Mouse (Mus musculus) MEL (cell line): ENCODE measurements around the gene Cntn4. TPM values are rescaled to one million over a fixed set of nuclear protein-coding genes. Genes with fewer than 3 reads are reported as not detected.

Experiments
- DNase-seq: peaks from one replicate; pipeline ENCODE4 v3.0.0; 2011; ENCODE audit warnings: low read depth, low spot score
- H3K27ac ChIP-seq: 2 replicates; pipeline ENCODE4 v1.5.1; 2012; ENCODE audit warnings: low read depth, mild to moderate bottlenecking, control low read depth, low read length, moderate library complexity; ENCODE audit not compliant: control insufficient read depth
- H3K27me3 ChIP-seq, 2 experiments: fragments of 150-350 bp in 1 of 2; sonication (generic) in 1 of 2; 2 replicates each; pipeline ENCODE4 v1.6.1; 2012; ENCODE audit warnings: low read length in 2 of 2, mild to moderate bottlenecking in 2 of 2, improper control_type of control experiment in 1 of 2, moderate library complexity in 1 of 2; ENCODE audit not compliant: insufficient read depth in 2 of 2, control insufficient read depth in 1 of 2
- H3K36me3 ChIP-seq, 2 experiments: 2 replicates each; pipeline ENCODE4 v1.6.1; 2012 to 2014; ENCODE audit warnings: low read length in 2 of 2, improper control_type of control experiment in 1 of 2, inconsistent platforms in 1 of 2, mild to moderate bottlenecking in 1 of 2; ENCODE audit not compliant: insufficient read depth in 2 of 2, control insufficient read depth in 1 of 2
- H3K4me1 ChIP-seq, 2 experiments: fragments of 150-350 bp in 1 of 2; sonication (generic) in 1 of 2; 2 replicates each; pipeline ENCODE4 v1.6.1; 2012; ENCODE audit warnings: low read length in 2 of 2, improper control_type of control experiment in 1 of 2, mild to moderate bottlenecking in 1 of 2; ENCODE audit not compliant: insufficient read depth in 2 of 2, control insufficient read depth in 1 of 2
- H3K4me3 ChIP-seq, 2 experiments: fragments of 150-350 bp in 1 of 2; sonication (generic) in 1 of 2; 2 replicates each; pipeline ENCODE4 v1.5.1; 2012; ENCODE audit warnings: low read depth in 2 of 2, low read length in 2 of 2, mild to moderate bottlenecking in 2 of 2, moderate library complexity in 2 of 2, control low read depth in 1 of 2, improper control_type of control experiment in 1 of 2; ENCODE audit not compliant: control insufficient read depth in 1 of 2, insufficient read depth in 1 of 2
- H3K79me2 ChIP-seq: 2 replicates; pipeline ENCODE4 v1.6.1; 2012; ENCODE audit warnings: mild to moderate bottlenecking, low read length, moderate library complexity; ENCODE audit not compliant: control insufficient read depth, poor library complexity, insufficient read depth
- H3K9ac ChIP-seq: 2 replicates; pipeline ENCODE4 v1.6.1; 2012; ENCODE audit warnings: low read depth, mild to moderate bottlenecking, control low read depth, low read length, moderate library complexity; ENCODE audit not compliant: control insufficient read depth, poor library complexity, severe bottlenecking
- H3K9me3 ChIP-seq: fragments of 150-350 bp; sonication (generic); replicated peaks from 2 replicates; pipeline ENCODE4 v1.6.1; 2012; ENCODE audit warnings: mild to moderate bottlenecking, low read length, improper control_type of control experiment, moderate library complexity; ENCODE audit not compliant: insufficient read depth
- BHLHE40 ChIP-seq: IDR thresholded peaks from 2 replicates; pipeline ENCODE4 v1.6.1; 2012; ENCODE audit warnings: low read depth, mild to moderate bottlenecking, inconsistent platforms, low read length, improper control_type of control experiment, borderline replicate concordance
- CHD1 ChIP-seq: IDR thresholded peaks from 2 replicates; pipeline ENCODE4 v1.6.1; 2012; ENCODE audit warnings: low read depth, mild to moderate bottlenecking, inconsistent platforms, low read length, improper control_type of control experiment
- CHD2 ChIP-seq: IDR thresholded peaks from 2 replicates; pipeline ENCODE4 v1.6.1; 2011; ENCODE audit warnings: low read length, improper control_type of control experiment
- CTCF ChIP-seq, 3 experiments: IDR thresholded peaks in 2 of 3; conservative IDR thresholded peaks in 1 of 3; 2 replicates each; pipeline ENCODE4 v1.5.1; 2011 to 2012; ENCODE audit warnings: low read length in 3 of 3, low read depth in 2 of 3, mild to moderate bottlenecking in 2 of 3, improper control_type of control experiment in 1 of 3, inconsistent platforms in 1 of 3, mixed read lengths in 1 of 3, moderate library complexity in 1 of 3; ENCODE audit not compliant: control insufficient read depth in 1 of 3, insufficient read depth in 1 of 3, poor library complexity in 1 of 3, severe bottlenecking in 1 of 3
- ELF1 ChIP-seq: IDR thresholded peaks from 2 replicates; pipeline ENCODE4 v1.6.1; 2014; ENCODE audit warnings: low read depth, mild to moderate bottlenecking, inconsistent platforms, low read length, improper control_type of control experiment, moderate library complexity
- EP300 ChIP-seq, 2 experiments: IDR thresholded peaks; 2 replicates each; pipeline ENCODE4 v1.6.1; 2011; ENCODE audit warnings: improper control_type of control experiment in 2 of 2, low read length in 2 of 2, low read depth in 1 of 2, mild to moderate bottlenecking in 1 of 2
- GABPA ChIP-seq: IDR thresholded peaks from 2 replicates; pipeline ENCODE4 v1.6.1; 2012; ENCODE audit warnings: low read depth, mild to moderate bottlenecking, inconsistent platforms, low read length, improper control_type of control experiment, moderate library complexity
- GATA1 ChIP-seq: IDR thresholded peaks from 2 replicates; pipeline ENCODE4 v1.6.1; 2011; ENCODE audit warnings: low read depth, low read length, improper control_type of control experiment
- HCFC1 ChIP-seq: IDR thresholded peaks from 2 replicates; pipeline ENCODE4 v1.6.1; 2012; ENCODE audit warnings: low read depth, mild to moderate bottlenecking, inconsistent platforms, low read length, improper control_type of control experiment, moderate library complexity
- JUND ChIP-seq: IDR thresholded peaks from 2 replicates; pipeline ENCODE4 v1.6.1; 2011; ENCODE audit warnings: low read depth, mild to moderate bottlenecking, improper control_type of control experiment, low read length
- KAT2A ChIP-seq: conservative IDR thresholded peaks from 2 replicates; pipeline ENCODE4 v1.6.1; 2012; ENCODE audit warnings: low read depth, low read length, improper control_type of control experiment, inconsistent platforms
- MAFK ChIP-seq: IDR thresholded peaks from 2 replicates; pipeline ENCODE4 v1.6.1; 2011; ENCODE audit warnings: low read depth, mild to moderate bottlenecking, low read length, improper control_type of control experiment, borderline replicate concordance
- MAX ChIP-seq: IDR thresholded peaks from 2 replicates; pipeline ENCODE4 v1.6.1; 2011; ENCODE audit warnings: low read length, improper control_type of control experiment
- MAZ ChIP-seq: IDR thresholded peaks from 2 replicates; pipeline ENCODE4 v1.6.1; 2012; ENCODE audit warnings: low read depth, mild to moderate bottlenecking, inconsistent platforms, low read length, improper control_type of control experiment
- NELFE ChIP-seq: IDR thresholded peaks from 2 replicates; pipeline ENCODE4 v1.6.1; 2011; ENCODE audit warnings: low read depth, low read length, improper control_type of control experiment
- NRF1 ChIP-seq: IDR thresholded peaks from 2 replicates; pipeline ENCODE4 v1.6.1; 2014; ENCODE audit warnings: low read depth, mild to moderate bottlenecking, inconsistent platforms, low read length, improper control_type of control experiment, moderate library complexity; ENCODE audit not compliant: poor library complexity, insufficient read depth, severe bottlenecking
- POLR2AphosphoS5 ChIP-seq: IDR thresholded peaks from 2 replicates; pipeline ENCODE4 v1.6.1; 2012; ENCODE audit warnings: low read depth, borderline replicate concordance, mild to moderate bottlenecking, inconsistent platforms, low read length, moderate library complexity, mixed read lengths
- RCOR1 ChIP-seq: IDR thresholded peaks from 2 replicates; pipeline ENCODE4 v1.6.1; 2012; ENCODE audit warnings: low read depth, mild to moderate bottlenecking, inconsistent platforms, low read length, improper control_type of control experiment
- SMC3 ChIP-seq: IDR thresholded peaks from 2 replicates; pipeline ENCODE4 v1.6.1; 2011; ENCODE audit warnings: low read depth, low read length, improper control_type of control experiment
- TBP ChIP-seq: IDR thresholded peaks from 2 replicates; pipeline ENCODE4 v1.8.0; 2011; ENCODE audit warnings: low read depth, low read length, improper control_type of control experiment
- USF1 ChIP-seq: IDR thresholded peaks from 2 replicates; pipeline ENCODE4 v1.6.1; 2014; ENCODE audit warnings: low read depth, mild to moderate bottlenecking, inconsistent platforms, low read length, improper control_type of control experiment, moderate library complexity
- USF2 ChIP-seq, 2 experiments: IDR thresholded peaks; 2 replicates each; pipeline ENCODE4 v1.6.1; 2011 to 2012; ENCODE audit warnings: improper control_type of control experiment in 2 of 2, low read length in 2 of 2, borderline replicate concordance in 1 of 2, inconsistent platforms in 1 of 2, low read depth in 1 of 2, mild to moderate bottlenecking in 1 of 2; ENCODE audit not compliant: insufficient read depth in 1 of 2
- ZC3H11A ChIP-seq: IDR thresholded peaks from 2 replicates; pipeline ENCODE4 v1.6.1; 2012; ENCODE audit warnings: low read depth, mild to moderate bottlenecking, inconsistent platforms, low read length, improper control_type of control experiment
- ZKSCAN1 ChIP-seq: IDR thresholded peaks from 2 replicates; pipeline ENCODE4 v1.6.1; 2012; ENCODE audit warnings: low read depth, mild to moderate bottlenecking, inconsistent platforms, low read length, improper control_type of control experiment, moderate library complexity
- ZMIZ1 ChIP-seq: IDR thresholded peaks from 2 replicates; pipeline ENCODE4 v1.6.1; 2012; ENCODE audit warnings: low read depth, mild to moderate bottlenecking, inconsistent platforms, low read length, improper control_type of control experiment, moderate library complexity
- ZNF384 ChIP-seq: IDR thresholded peaks from 2 replicates; pipeline ENCODE4 v1.6.1; 2012; ENCODE audit warnings: low read depth, mild to moderate bottlenecking, inconsistent platforms, low read length, improper control_type of control experiment
- polyA plus RNA-seq, 2 experiments: library from polyadenylated mRNA; stranded (reverse) in 1 of 2; unstranded in 1 of 2; fragments of >175 nt in 1 of 2; fragments of >200 nt in 1 of 2; gene quantifications; 2 replicates each; pipeline versions ENCODE4 v1.2.1 to v1.2.4; 2012; ENCODE audit warnings: low replicate concordance in 2 of 2, low read depth in 1 of 2; ENCODE audit not compliant: insufficient read length in 2 of 2, insufficient read depth in 1 of 2, missing spikeins in 1 of 2
- total RNA-seq: library from RNA; depleted of rRNA; stranded (reverse); fragments of 300-350 nt; gene quantifications from 2 replicates; pipeline ENCODE4 v1.2.3, GENCODE M21; 2012

The Cntn4 gene
- total and polyA plus RNA-seq, 3 experiments, result not detected

DNA sequence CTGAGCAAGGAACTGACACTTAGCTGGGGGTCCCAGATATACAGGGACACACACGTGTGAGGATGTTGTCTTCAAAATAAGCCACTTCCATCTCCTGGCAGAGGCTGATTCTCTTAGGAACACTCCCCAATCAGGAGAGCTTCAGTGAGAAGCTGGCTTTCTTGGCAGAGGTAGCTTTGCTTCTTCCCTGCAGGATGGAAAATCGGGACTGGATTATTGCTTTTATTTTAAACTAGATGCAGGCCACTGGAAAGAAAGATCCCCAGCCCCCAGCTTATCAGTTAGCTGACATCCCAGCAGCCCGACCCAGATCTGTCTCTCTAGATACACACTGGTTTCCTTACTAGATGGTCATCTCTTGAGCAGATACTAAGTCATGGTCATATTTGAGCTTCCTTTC lies 2.4 kb upstream of the Cntn4 start:
- H3K79me2 ChIP-seq, result no peaks in the 10 kb centered on the region
- no peaks in the 10 kb centered on the region for H3K36me3 ChIP-seq
- H3K27ac ChIP-seq, result no peak overlapping the region
- H3K9me3 ChIP-seq, result no peaks in the 10 kb centered on the region
- H3K4me3 ChIP-seq, result no peak overlapping the region
- DNase-seq, result no peak
- TF ChIP-seq MAZ, result no peak
- no peak for TF ChIP-seq KAT2A
- TF ChIP-seq USF1, result no peak
- no peak for TF ChIP-seq HCFC1
- no peak for TF ChIP-seq RCOR1
- TF ChIP-seq BHLHE40, result no peak
- no peak for TF ChIP-seq MAFK
- no peak for TF ChIP-seq JUND
- TF ChIP-seq ZNF384, result no peak
- no peak for TF ChIP-seq SMC3
- TF ChIP-seq ZMIZ1, result no peak
- no peak for TF ChIP-seq CTCF (IDR thresholded peaks at IDR 0.05 in 2 of 3, conservative IDR thresholded peaks at IDR 0.05 in 1 of 3; ENCODE audit: control insufficient read depth in 1 of 3, insufficient read depth in 1 of 3, low read depth in 2 of 3, low read length in 3 of 3, poor library complexity in 1 of 3, severe bottlenecking in 1 of 3)
- TF ChIP-seq CHD1, result no peak
- no peaks in the 10 kb centered on the region for H3K4me1 ChIP-seq
- H3K27me3 ChIP-seq, result no peaks in the 10 kb centered on the region
- no peak overlapping the region for H3K9ac ChIP-seq

DNA sequence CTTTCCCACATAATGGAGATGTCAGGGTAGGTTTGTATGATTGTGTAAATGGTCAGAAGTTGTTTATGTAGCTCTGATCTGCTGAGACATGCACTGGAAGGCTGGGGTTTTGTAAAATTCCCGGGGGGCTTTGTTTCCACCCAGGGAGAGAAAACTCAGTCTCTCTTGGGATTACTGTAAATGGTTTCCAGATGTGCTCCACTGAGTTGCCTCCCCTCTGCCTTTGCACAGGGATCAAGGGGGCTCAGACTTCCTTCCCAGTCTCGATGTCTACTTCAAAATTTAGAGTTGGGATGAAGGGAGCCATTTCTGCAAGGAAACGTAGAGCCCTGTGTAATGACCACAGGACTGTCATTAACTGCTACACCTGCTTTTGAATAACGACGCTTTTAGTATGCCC lies 823 bp upstream of the Cntn4 start:
- Histone ChIP-seq H3K36me3 (no peaks in the 10 kb centered on the region), H3K4me1 (no peaks in the 10 kb centered on the region), H3K79me2 (no peaks in the 10 kb centered on the region), H3K27me3 (no peaks in the 10 kb centered on the region), H3K27ac (no peak overlapping the region), H3K4me3 (no peak overlapping the region), H3K9me3 (no peaks in the 10 kb centered on the region), H3K9ac (no peak overlapping the region)
- no peak for DNase-seq
- no peak for TF ChIP-seq MAX
- TF ChIP-seq ZKSCAN1, result no peak

- H3K36me3 ChIP-seq, result no peaks in the 10 kb centered on the region
- H3K27ac ChIP-seq, result no peak overlapping the region
- H3K4me1 ChIP-seq, result no peaks in the 10 kb centered on the region
- H3K9ac ChIP-seq, result no peak overlapping the region
- H3K4me3 ChIP-seq, result no peak overlapping the region
- no peak for DNase-seq
- no peaks in the 10 kb centered on the region for H3K9me3 ChIP-seq
- H3K79me2 ChIP-seq, result no peaks in the 10 kb centered on the region
- TF ChIP-seq NRF1 (no peak), SMC3 (no peak), EP300 (IDR thresholded peaks at IDR 0.05; ENCODE audit: low read depth in 1 of 2, low read length in 2 of 2) (no peak), CHD1 (no peak), CTCF (IDR thresholded peaks at IDR 0.05 in 2 of 3, conservative IDR thresholded peaks at IDR 0.05 in 1 of 3; ENCODE audit: control insufficient read depth in 1 of 3, insufficient read depth in 1 of 3, low read depth in 2 of 3, low read length in 3 of 3, poor library complexity in 1 of 3, severe bottlenecking in 1 of 3) (no peak), GABPA (no peak), NELFE (no peak), MAFK (no peak), CHD2 (no peak), ZC3H11A (no peak), USF2 (IDR thresholded peaks at IDR 0.05; ENCODE audit: borderline replicate concordance in 1 of 2, insufficient read depth in 1 of 2, low read depth in 1 of 2, low read length in 2 of 2) (no peak), BHLHE40 (no peak), ELF1 (no peak), POLR2AphosphoS5 (no peak), RCOR1 (no peak), GATA1 (no peak), TBP (no peak)
- no peaks in the 10 kb centered on the region for H3K27me3 ChIP-seq
Measured at GRCm38 (mm10) chr6:105678778-105679177, 1.3 kb downstream of the Cntn4 start.
